Mouse (Mus musculus) right cerebral cortex, postnatal 25 days (tissue): ENCODE results near the gene Dusp11.
"Not testable (repeated sequence)": the region's sequence is repeated elsewhere in the genome, so short reads cannot be mapped to it uniquely, and the experiment has no call there.

Experiments used
- DNase-seq: peaks from one replicate; pipeline ENCODE4 v3.0.0; 2022

Gene Dusp11

GRCm38 (mm10) chr6:85961101-85962091, at the start of gene Dusp11:
Dusp11 (minus strand) TSS chr6:85961667.
- peak; percentile 94 for DNase-seq

GRCm38 (mm10) chr6:86009980-86010379, 48.5 kb upstream of the Dusp11 start:
- peak; percentile 68 for DNase-seq

- peak; percentile 58 for DNase-seq
Measured at GRCm38 (mm10) chr6:86004271-86005148, 43.0 kb upstream of the Dusp11 start.

DNA sequence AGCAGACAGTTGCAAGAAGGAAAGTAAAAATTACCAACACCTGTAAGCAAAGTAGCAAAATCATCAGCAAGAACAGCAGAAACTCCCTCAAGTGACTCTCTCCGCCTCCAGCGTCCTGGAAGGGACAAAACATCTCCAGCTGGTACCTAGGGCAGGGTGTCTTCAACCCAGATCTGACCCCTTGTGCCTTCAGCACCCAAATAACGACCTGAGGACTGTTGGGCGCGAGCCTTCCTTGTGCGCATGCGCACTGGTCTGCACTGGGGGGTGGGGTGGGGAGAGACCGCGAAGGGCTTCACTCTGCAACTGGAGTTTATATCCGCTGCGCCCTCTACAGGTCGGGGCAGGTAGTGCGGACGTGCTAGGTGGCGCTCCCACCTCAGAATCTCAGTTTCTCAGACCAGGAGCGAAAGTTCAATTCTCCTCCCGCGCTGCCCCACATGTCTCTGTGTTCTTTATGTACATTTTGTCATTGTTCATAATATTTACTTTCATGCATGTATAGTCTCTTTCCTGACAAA, 42.0 kb upstream of the Dusp11 start:
- DNase-seq, result no peak

DNA sequence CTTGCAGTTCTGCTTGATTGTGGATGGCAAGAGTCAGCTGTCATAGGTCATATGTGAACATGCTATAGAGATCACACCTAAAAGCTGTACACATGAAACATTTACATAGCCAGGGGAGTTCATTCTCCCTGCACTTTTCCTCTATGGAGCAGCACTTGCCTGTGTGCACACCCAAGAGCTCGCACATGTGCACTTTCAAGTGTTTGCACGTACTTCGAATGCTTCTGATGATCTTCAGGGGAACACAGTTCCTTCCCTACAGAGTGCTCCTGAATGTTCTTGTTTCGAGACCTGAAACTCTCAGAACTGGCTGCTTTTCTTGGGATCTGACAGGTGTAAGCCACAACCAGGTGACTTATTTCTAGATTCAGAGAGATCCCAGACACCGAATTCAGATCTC, 29.3 kb upstream of the Dusp11 start:
- DNase-seq, result not testable (repeated sequence)

DNA sequence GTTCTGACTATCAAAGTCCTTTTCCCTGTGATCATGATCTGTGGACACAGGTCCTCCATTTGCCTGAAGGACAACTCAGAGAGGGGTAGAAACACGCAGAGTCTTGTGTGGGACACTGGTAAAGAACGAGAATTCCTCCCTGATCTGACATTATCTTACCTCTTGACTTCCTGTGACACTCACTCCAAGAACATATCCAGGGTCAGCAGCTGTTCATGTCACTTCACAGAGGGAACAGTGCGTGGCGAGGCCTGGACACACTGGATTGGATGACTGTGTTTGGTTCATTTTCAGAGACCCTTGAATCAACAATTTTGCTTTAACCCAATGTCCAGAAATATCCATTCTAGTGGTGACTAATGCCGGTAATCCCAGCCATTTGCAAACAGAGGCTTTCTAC, 28.1 kb upstream of the Dusp11 start:
- DNase-seq, result not testable (repeated sequence)

DNA sequence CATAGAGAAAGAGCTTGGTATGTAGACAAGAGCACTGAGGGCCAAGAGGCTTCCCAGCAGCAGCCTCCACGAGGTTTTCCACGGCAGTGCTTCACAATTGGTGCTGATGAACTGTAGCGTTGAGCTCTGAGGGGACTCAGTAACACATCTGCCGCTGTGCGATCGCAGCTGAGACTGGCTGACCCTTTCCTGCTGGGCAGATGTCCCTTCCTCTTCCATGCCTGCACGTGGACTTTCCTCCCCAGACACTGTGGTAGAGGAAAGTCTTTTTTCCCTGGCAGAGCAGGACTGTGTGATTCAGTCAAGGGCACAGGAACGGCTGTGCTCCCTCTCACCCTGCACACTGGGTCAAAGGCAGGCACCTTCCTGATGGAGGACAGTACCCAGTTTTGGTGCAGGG, 22.9 kb upstream of the Dusp11 start:
- no peak for DNase-seq

DNA sequence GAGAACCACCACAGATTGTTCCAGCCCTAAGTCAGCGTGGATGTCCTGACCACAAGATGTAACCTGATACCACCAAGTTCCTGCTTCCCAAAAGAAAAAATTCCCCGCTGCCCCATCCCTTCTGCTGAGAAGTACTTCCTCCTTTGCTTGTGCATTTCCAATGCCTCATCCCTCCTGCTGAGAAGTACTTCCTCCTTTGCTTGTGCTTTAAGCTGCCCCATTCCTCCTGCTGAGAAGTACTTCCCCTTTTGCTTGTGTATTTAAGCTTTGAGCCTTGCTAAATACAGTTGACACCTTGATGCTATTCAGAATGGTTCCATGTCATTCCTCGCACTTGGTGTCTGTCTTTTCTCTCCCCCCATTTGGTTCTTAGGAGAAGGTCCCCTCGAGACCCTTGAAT, 17.3 kb upstream of the Dusp11 start:
- DNase-seq, result not testable (repeated sequence)

DNA sequence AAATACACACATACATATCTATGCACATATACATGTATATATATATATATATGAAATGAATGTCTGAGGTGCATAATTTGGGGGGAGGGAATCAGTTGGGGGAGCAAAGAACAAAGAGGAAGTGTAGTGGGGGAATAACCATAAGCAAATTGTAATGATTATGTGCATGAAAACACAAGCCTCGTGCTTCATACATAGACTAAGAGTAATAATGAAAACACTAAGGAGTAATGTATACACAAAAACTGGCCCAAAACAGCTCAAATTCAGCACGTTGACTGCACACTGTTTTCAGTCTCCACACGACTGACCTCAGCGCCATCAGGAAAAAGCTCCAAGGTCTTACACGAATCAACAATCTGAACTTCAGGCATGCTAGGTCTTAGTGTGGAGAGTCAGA, 14.8 kb upstream of the Dusp11 start:
- no peak for DNase-seq

GRCm38 (mm10) chr6:85975761-85976160, 14.3 kb upstream of the Dusp11 start:
- DNase-seq, result no peak

DNA sequence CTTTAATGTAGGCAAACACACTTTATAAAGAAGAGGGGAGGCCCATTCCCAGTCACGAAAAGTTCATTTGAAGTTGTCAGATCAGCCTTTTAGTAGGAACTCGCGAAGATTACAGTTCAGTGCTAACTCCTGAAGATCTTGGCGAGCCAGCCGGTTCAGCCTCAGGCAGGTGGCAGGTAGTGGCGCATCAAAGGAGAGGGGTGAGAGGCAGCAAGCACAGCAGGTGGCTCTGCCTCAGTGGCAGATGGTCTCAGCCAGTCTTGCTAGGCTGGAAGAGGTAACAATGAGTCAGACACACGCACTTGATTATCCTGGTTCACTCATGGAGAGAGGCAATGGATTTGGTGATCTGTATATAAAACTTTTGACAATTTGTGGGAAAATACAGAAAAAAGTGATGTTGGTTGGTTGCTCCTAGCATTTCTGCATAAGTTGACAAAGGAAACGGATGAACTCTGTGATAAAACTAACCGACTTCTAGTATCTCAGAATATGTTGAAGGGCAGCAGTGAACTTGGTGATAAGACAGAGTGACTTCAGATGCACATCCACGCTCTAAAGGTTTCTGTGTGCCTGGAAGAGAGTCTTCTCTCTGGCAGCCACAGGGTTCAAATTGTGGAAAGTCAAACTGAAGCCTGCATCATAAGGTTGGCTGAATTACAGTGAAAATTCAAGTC, 13.6 kb upstream of the Dusp11 start:
- no peak for DNase-seq

DNA sequence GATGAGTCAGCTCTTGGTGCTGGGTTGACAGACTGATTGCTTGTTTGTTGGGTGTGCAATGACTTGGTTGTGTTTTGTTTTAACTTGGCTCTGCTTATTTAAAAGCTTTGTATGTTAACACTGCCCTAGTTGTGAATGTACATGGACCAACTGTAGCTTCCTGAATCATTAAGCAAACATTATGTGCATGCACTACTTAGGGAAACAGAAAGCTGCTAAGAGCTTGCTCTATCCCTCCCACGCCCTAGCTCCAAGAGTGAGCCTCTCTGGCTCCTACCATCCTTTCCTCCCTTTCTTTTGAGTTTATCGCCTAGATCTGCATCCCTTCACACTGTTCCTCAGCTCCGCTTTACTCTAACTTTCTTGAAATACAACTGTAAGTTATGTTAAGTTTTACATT, 11.9 kb upstream of the Dusp11 start:
- no peak for DNase-seq

- no peak for DNase-seq
Measured at GRCm38 (mm10) chr6:85972699-85973098, 11.2 kb upstream of the Dusp11 start.

- no peak for DNase-seq
Measured at GRCm38 (mm10) chr6:85969889-85970288, 8.4 kb upstream of the Dusp11 start.

DNA sequence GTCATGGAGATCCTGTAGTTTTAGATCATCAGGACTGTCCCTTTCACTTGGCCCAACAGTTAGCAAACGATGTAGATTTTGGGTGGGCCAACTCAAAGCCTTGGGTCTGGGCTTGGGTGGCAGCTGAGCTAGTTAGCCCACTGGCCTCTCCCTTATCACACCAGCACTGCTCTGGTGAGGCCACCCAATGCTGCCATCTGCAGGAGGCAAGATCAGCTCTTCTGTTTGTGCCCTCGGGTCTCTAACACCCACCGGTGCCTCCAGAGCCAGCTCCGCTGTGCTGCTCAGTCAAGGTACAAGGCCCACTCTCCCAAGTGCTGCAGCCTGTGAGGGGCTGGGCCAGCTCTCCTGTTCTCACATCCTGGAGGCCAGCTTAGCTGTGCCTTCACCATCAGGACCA, 5.2 kb upstream of the Dusp11 start:
- no peak for DNase-seq

DNA sequence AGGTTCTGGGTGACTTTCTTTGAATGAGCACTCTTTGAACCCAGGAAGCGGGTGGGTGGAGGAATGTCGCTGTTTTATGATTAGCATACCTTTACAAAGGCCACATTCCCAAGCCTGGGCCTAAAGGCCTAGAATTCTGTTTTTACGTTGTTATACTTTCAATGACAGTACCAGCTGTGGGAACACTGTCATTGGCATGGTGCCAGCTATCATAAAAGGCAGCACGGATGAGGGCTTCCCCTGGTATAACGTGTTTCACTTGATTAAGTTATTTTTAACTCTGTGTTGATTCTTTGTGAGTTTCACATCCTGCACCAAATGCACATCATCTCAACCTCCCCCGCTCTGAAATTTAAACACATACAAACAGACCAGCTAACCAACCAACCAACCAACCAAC, 4.6 kb upstream of the Dusp11 start:
- DNase-seq, result not testable (repeated sequence)

DNA sequence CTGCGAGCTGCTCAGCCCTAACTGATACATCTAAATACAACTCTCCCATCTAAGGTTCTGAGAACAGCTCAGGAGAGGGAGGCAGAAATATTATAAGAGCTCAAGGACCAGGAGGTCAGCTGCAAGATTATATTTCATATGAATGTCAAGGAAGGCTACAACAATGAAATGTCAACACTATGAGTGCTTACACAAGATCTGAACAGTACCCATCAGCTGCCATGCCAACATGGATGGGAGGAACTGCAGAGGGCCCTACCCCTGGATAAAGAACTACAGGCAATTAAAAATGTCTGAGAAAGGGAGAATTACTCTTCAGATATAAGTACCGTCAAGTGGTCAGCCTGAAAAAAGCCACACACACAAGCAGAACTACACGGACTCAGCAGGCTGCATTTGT, 3.9 kb downstream of the Dusp11 start:
- no peak for DNase-seq

- no peak for DNase-seq
Measured at GRCm38 (mm10) chr6:85948549-85948948, 12.9 kb downstream of the Dusp11 start.

GRCm38 (mm10) chr6:85942469-85942868, 19.0 kb downstream of the Dusp11 start:
- DNase-seq, result no peak

- DNase-seq, result no peak
Measured at GRCm38 (mm10) chr6:85938701-85939100, 22.8 kb downstream of the Dusp11 start.

GRCm38 (mm10) chr6:85936508-85937465, 24.7 kb downstream of the Dusp11 start:
- peak; percentile 87 for DNase-seq

GRCm38 (mm10) chr6:85935646-85936045, 25.8 kb downstream of the Dusp11 start:
- no peak for DNase-seq
